Mouse (Mus musculus): ENCODE measurements at regions not wholly inside any gene's neighbourhood (a gene's known extent, or its start where the extent isn't known, plus 50 kb on each side); places are given as distances from the start of the nearest gene placed in this dataset.

DNA sequence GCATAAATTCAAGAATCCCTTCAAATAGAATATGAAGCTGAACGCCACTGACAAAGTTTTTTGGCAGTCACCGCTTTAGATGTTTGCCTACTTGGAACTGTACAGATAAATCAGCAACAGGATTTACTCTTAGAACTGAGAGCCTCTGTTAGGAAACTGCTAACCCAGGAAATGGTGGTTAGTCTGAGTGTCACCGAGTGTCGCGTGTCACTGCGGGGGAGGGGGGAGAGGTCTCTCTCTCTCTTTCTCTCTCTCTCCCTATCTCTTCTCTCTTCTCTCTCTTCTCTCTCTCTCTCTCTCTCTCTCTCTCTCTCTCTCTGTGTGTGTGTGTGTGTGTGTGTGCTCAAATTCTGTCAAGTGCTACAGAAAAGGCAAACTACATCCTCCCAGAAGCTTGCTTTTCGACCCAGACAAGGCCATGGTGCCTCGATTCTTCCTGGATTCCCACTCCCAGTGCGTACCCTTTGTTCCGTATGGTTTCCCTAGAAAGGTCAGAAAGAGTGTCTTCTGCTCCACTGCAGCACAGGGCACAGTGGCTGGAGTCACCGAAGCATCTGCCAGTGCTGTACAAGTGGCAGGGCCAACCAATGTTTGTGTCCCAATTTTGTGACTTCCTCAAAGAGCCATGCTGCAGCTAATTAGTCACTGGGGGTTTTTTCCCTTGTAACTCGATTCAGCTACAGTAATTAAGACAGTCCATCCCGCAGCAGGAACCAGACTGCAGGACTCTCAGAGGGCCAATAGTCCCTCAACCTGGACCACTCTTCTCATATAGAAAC lies 87.0 kb downstream of the Cog6 start:
- H3K36me3 ChIP-seq (ENCODE audit: control insufficient read depth, insufficient read depth) = no peaks in the 10 kb centered on the region
- no peak for ATAC-seq (replicated peaks; ENCODE audit: extremely low read depth, insufficient read depth, low FRiP score)
- WGBS = 68% methylated on average over 13 of the region's 13 CpGs

DNA sequence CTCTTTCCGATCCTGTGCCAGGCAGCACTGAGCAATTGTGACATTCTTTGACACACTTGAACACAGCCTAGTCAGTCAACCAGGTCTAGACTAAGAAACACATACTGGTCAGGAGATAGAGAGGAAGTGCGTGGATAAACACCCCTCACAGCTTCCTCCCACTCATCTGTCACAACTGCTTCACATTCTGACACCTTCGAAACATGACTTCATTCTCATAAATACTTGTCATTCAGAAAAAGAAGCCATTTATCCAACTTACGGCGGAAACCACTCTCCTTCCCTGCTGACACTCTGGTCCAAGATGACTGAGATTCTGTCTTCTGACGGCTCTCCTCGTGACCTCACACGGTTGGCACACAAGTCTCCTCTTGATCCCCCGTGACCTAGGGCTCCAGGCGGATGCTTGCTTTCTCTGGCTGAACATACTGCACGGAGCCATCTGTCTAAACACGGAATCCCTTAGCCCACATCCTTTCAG lies 89.6 kb downstream of the Cog6 start:
- no peaks in the 10 kb centered on the region for H3K36me3 ChIP-seq (ENCODE audit: control insufficient read depth, insufficient read depth)
- H3K9me3 ChIP-seq (replicated peaks; ENCODE audit: control insufficient read depth, low read length) = peaks cover 4% of the 10 kb centered on the region; the same call in 1 of the 2 replicates
- no peak overlapping the region for H3K9ac ChIP-seq (ENCODE audit: low read length)
- no peak overlapping the region for H3K4me2 ChIP-seq (ENCODE audit: low read depth, low read length)
- no peak for ATAC-seq (replicated peaks; ENCODE audit: extremely low read depth, insufficient read depth, low FRiP score)
- H3K4me1 ChIP-seq (ENCODE audit: control insufficient read depth, insufficient read depth, low read length) = no peaks in the 10 kb centered on the region
- H3K27me3 ChIP-seq (ENCODE audit: control insufficient read depth, insufficient read depth, low read length) = no peaks in the 10 kb centered on the region
- H3K27ac ChIP-seq (ENCODE audit: low read length) = no peak overlapping the region
- H3K4me3 ChIP-seq (ENCODE audit: low read length) = no peak overlapping the region
- WGBS = 54% methylated on average over 12 of the region's 12 CpGs

More for the DNA sequence above, 87.0 kb downstream of the Cog6 start:
- Histone ChIP-seq H3K4me2 (ENCODE audit: low read depth, low read length) (no peak overlapping the region), H3K27me3 (ENCODE audit: control insufficient read depth, insufficient read depth, low read length) (no peaks in the 10 kb centered on the region), H3K4me3 (ENCODE audit: low read length) (no peak overlapping the region), H3K27ac (ENCODE audit: low read length) (no peak overlapping the region), H3K9ac (ENCODE audit: low read length) (no peak overlapping the region), H3K9me3 (replicated peaks; ENCODE audit: control insufficient read depth, low read length) (peaks cover 3% of the 10 kb centered on the region; the same call in 1 of the 2 replicates), H3K4me1 (ENCODE audit: control insufficient read depth, insufficient read depth, low read length) (no peaks in the 10 kb centered on the region)

DNA sequence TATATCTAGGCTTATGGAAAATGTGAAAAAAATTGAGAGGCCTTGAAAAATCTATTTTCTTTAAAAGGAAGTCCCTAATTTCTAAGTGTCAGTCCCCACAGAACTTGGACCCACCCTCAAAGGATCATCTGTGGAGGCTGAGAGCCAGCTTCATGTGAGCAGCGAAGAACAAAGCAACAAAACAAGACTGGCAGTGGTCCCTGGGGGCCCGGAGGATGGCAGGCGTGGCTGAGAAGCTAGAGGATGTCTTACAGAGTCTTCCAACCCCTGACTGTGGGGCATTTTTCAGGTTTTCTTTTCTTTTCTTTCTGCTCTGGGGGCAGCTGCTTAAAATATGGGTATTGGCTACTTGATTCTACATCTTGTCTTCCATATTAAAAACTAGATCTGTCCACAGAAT lies 90.5 kb downstream of the Cog6 start:
- WGBS = 82% methylated on average over 3 of the region's 3 CpGs
- no peaks in the 10 kb centered on the region for H3K36me3 ChIP-seq (ENCODE audit: control insufficient read depth, insufficient read depth)

DNA sequence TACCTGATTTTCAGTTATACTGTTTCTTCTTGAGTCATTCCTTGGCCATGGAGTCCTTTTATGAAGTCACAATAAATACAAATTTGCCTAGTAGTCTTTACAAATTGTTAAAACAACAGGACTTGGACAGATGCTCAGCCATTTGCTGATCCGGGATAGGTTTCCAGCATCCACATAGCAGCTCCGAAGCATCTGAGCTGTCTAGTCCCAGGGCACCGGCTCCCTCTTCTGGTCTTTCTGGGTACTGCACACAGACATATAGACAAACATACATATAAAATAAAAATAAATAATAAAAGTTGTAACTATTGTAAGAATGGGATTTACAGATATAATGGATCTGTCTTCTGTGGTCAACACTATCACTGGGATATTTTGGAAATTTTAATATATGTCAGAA lies 91.8 kb downstream of the Cog6 start:
- WGBS = 59% methylated on average over 3 of the region's 3 CpGs
- Histone ChIP-seq H3K9ac (ENCODE audit: low read length) (no peak overlapping the region), H3K4me3 (ENCODE audit: low read length) (no peak overlapping the region), H3K9me3 (replicated peaks; ENCODE audit: control insufficient read depth, low read length) (peaks cover 4% of the 10 kb centered on the region; the same call in 1 of the 2 replicates), H3K27me3 (ENCODE audit: control insufficient read depth, insufficient read depth, low read length) (no peaks in the 10 kb centered on the region), H3K27ac (ENCODE audit: low read length) (no peak overlapping the region), H3K36me3 (ENCODE audit: control insufficient read depth, insufficient read depth) (no peaks in the 10 kb centered on the region), H3K4me2 (ENCODE audit: low read depth, low read length) (no peak overlapping the region), H3K4me1 (ENCODE audit: control insufficient read depth, insufficient read depth, low read length) (no peaks in the 10 kb centered on the region)
- no peak for ATAC-seq (replicated peaks; ENCODE audit: extremely low read depth, insufficient read depth, low FRiP score)

More for the DNA sequence above, 90.5 kb downstream of the Cog6 start:
- Histone ChIP-seq H3K4me1 (ENCODE audit: control insufficient read depth, insufficient read depth, low read length) (no peaks in the 10 kb centered on the region), H3K9ac (ENCODE audit: low read length) (no peak overlapping the region), H3K4me2 (ENCODE audit: low read depth, low read length) (no peak overlapping the region), H3K27ac (ENCODE audit: low read length) (no peak overlapping the region), H3K4me3 (ENCODE audit: low read length) (no peak overlapping the region), H3K9me3 (replicated peaks; ENCODE audit: control insufficient read depth, low read length) (peaks cover 4% of the 10 kb centered on the region; the same call in 1 of the 2 replicates), H3K27me3 (ENCODE audit: control insufficient read depth, insufficient read depth, low read length) (no peaks in the 10 kb centered on the region)
- no peak for ATAC-seq (replicated peaks; ENCODE audit: extremely low read depth, insufficient read depth, low FRiP score)

DNA sequence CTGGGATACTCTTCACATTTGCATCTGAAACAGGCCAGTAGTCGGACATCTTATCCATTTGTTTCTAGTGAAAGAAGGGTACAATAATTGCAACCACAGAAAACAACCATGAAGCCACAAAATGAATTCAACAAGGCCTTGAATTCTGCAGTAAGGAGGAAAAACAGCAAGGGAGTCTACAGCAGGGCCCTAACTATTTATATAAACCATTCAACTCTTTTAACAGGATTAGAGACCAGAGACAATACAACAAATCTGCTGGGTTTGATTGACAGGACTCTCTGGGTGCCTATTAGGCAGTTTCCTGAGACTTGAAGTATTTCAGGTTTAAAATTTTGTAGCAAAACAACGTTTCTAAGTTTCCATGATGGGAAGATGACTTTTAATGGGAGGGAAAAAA lies 92.4 kb downstream of the Cog6 start:
- Histone ChIP-seq H3K27ac (ENCODE audit: low read length) (no peak overlapping the region), H3K36me3 (ENCODE audit: control insufficient read depth, insufficient read depth) (no peaks in the 10 kb centered on the region), H3K9ac (ENCODE audit: low read length) (no peak overlapping the region), H3K27me3 (ENCODE audit: control insufficient read depth, insufficient read depth, low read length) (no peaks in the 10 kb centered on the region), H3K4me3 (ENCODE audit: low read length) (no peak overlapping the region), H3K9me3 (replicated peaks; ENCODE audit: control insufficient read depth, low read length) (peaks cover 4% of the 10 kb centered on the region; the same call in 1 of the 2 replicates), H3K4me2 (ENCODE audit: low read depth, low read length) (no peak overlapping the region), H3K4me1 (ENCODE audit: control insufficient read depth, insufficient read depth, low read length) (no peaks in the 10 kb centered on the region)
- WGBS = 83% methylated on average over 2 of the region's 2 CpGs
- ATAC-seq (replicated peaks; ENCODE audit: extremely low read depth, insufficient read depth, low FRiP score) = no peak

DNA sequence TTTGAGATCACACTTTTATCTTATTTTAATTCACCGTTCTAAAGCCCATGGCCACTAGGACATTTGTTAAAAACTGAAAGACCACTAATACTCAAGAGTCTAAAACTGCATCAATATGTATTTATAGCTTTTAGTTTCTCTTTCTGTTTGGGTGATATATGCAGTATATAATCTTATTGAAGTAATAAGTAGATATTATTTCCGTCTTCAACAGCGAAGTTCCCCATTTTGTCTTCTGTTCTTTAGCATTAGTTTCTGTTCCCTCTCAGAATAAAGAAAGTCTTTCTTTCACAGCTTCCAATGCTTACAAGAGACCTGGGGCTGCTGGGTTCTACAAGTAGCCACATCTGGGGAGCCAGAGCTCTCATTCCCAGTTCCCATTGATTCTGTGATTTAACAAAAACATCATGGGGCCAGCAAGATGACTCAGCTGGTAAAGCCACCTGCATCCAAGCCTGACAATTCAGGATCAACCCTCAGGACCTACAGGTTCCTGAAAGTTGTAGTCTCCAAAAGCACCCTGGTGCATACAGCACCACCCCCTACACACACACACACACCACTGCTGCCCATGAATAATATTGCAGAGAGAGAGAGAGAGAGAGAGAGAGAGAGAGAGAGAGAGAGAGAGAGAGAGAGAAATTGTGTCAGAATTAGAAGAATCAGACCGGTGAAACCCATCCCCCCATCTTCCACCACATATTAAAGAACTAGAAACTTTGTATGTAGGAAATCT lies 93.0 kb downstream of the Cog6 start:
- Histone ChIP-seq H3K4me1 (ENCODE audit: control insufficient read depth, insufficient read depth, low read length) (no peaks in the 10 kb centered on the region), H3K27me3 (ENCODE audit: control insufficient read depth, insufficient read depth, low read length) (no peaks in the 10 kb centered on the region), H3K9ac (ENCODE audit: low read length) (no peak overlapping the region), H3K36me3 (ENCODE audit: control insufficient read depth, insufficient read depth) (no peaks in the 10 kb centered on the region), H3K4me2 (ENCODE audit: low read depth, low read length) (no peak overlapping the region), H3K27ac (ENCODE audit: low read length) (no peak overlapping the region), H3K4me3 (ENCODE audit: low read length) (no peak overlapping the region), H3K9me3 (replicated peaks; ENCODE audit: control insufficient read depth, low read length) (peaks cover 9% of the 10 kb centered on the region; the same call in 1 of the 2 replicates)
- ATAC-seq (replicated peaks; ENCODE audit: extremely low read depth, insufficient read depth, low FRiP score) = no peak
- 89% methylated on average over 4 of the region's 4 CpGs for WGBS

DNA sequence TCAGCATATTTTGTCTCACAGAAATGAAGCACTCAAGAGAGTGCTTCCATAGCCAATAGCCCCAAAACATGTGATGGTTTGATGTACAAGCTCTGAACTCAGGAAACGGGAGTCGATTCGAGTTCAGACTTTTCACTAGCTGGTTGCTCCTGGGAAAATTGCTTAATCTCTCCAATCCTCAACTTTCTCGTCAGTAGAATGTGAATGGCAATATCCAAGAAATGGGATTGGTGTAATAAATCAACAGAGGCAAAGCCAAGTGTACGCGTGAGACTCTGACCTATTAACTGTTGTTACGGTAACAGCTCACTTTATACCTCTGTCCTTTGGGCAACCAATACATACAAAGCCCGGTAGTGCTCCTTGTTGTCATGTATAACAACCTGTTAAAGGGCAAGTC lies 94.6 kb downstream of the Cog6 start:
- WGBS = 90% methylated on average over 8 of the region's 8 CpGs

DNA sequence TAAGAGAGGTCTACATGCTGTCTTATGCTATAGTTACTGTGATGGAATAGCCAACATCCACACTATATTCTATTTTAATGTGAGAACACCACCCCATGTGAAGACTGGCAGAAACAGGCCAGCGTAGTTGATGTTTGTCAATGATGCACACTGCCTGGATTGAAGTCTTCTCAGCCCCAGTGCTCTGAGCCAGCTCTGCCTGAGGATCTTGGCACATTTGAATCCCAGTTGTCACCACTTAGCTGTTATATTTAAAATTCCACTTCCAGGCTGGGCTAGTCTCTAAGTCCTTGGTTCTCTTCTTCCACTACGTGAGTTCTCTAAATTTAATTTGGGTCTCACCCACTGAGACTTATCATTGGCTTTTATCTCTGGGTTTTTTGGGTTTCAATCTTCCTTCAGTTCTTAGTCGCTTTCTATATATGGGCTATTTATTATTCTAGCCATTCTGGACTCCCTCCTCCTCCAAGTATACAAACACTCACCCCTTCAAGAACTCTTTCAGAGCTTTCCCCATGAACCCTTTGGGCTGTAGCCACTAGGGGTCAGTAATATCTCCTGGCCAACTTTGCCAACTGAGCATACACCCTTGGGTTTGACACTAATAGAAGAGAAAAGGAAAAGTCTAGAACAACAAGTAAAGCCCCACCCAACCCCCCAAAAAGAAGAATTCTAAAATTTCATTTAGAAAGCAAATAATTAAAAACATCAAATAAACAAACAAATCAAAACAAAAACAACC lies 110.0 kb downstream of the Cog6 start:
- 75% methylated on average over 3 of the region's 3 CpGs for WGBS
- no peaks in the 10 kb centered on the region for H3K36me3 ChIP-seq (ENCODE audit: control insufficient read depth, insufficient read depth)
- no peak overlapping the region for H3K4me2 ChIP-seq (ENCODE audit: low read depth, low read length)
- no peak overlapping the region for H3K9ac ChIP-seq (ENCODE audit: low read length)
- H3K4me3 ChIP-seq (ENCODE audit: low read length) = no peak overlapping the region
- ATAC-seq (replicated peaks; ENCODE audit: extremely low read depth, insufficient read depth, low FRiP score) = peak; percentile 52
- H3K4me1 ChIP-seq (ENCODE audit: control insufficient read depth, insufficient read depth, low read length) = no peaks in the 10 kb centered on the region
- no peaks in the 10 kb centered on the region for H3K27me3 ChIP-seq (ENCODE audit: control insufficient read depth, insufficient read depth, low read length)
- H3K9me3 ChIP-seq (replicated peaks; ENCODE audit: control insufficient read depth, low read length) = peaks cover 9% of the 10 kb centered on the region
- H3K27ac ChIP-seq (ENCODE audit: low read length) = no peak overlapping the region

More for the DNA sequence above, 94.6 kb downstream of the Cog6 start:
- no peaks in the 10 kb centered on the region for H3K36me3 ChIP-seq (ENCODE audit: control insufficient read depth, insufficient read depth)
- H3K9me3 ChIP-seq (replicated peaks; ENCODE audit: control insufficient read depth, low read length) = peaks cover 15% of the 10 kb centered on the region; the same call in 1 of the 2 replicates
- no peaks in the 10 kb centered on the region for H3K4me1 ChIP-seq (ENCODE audit: control insufficient read depth, insufficient read depth, low read length)
- H3K27me3 ChIP-seq (ENCODE audit: control insufficient read depth, insufficient read depth, low read length) = no peaks in the 10 kb centered on the region
- no peak overlapping the region for H3K27ac ChIP-seq (ENCODE audit: low read length)
- no peak overlapping the region for H3K4me3 ChIP-seq (ENCODE audit: low read length)
- no peak for ATAC-seq (replicated peaks; ENCODE audit: extremely low read depth, insufficient read depth, low FRiP score)
- no peak overlapping the region for H3K9ac ChIP-seq (ENCODE audit: low read length)
- H3K4me2 ChIP-seq (ENCODE audit: low read depth, low read length) = no peak overlapping the region

All from heart, embryonic 16.5 days (tissue).